Mouse (Mus musculus): Measurements from ENCODE around the gene Lor. TPM values are rescaled to one million over a fixed set of nuclear protein-coding genes. Genes with fewer than 3 reads are reported as not detected.

Gene Lor
- polyA plus RNA-seq, 1 experiment from 2014 or later = 0.69 TPM

- DNase-seq (ENCODE audit: low spot score) = peak; percentile 70
- H3K36me3 ChIP-seq (replicated peaks; ENCODE audit: control insufficient read depth, insufficient read depth, low read depth, low read length) = no peaks in the 10 kb centered on the region
- under 1% methylated on average over 44 of the region's 82 CpGs for WGBS
- H3K27me3 ChIP-seq (ENCODE audit: control insufficient read depth, insufficient read depth, low read length) = peaks cover 12% of the 10 kb centered on the region
- no peak overlapping the region for H3K27ac ChIP-seq (replicated peaks; ENCODE audit: low read depth, low read length)
- H3K9me3 ChIP-seq (replicated peaks; ENCODE audit: control insufficient read depth, low read length) = no peaks in the 10 kb centered on the region
- peak overlapping the region; percentile 69 for H3K4me3 ChIP-seq (ENCODE audit: low read depth, low read length)
- H3K9ac ChIP-seq (replicated peaks; ENCODE audit: low read length) = peak overlapping the region; percentile 64
- H3K4me1 ChIP-seq (ENCODE audit: control insufficient read depth, insufficient read depth, low read length) = no peaks in the 10 kb centered on the region
- ATAC-seq (replicated peaks; ENCODE audit: insufficient number of reproducible peaks, low FRiP score, low TSS enrichment, low read depth) = peak; percentile 72
- peak overlapping the region; percentile 96 for H3K4me2 ChIP-seq (ENCODE audit: low read depth, low read length)
These were observed 2.3 kb downstream of the Lor start for GRCm38 (mm10) chr3:92080462-92081284.

GRCm38 (mm10) chr3:92050382-92051054, 32.4 kb downstream of the Lor start:
- no peak for ATAC-seq (replicated peaks; ENCODE audit: insufficient number of reproducible peaks, low FRiP score, low TSS enrichment, low read depth)
- no peaks in the 10 kb centered on the region for H3K4me1 ChIP-seq (ENCODE audit: control insufficient read depth, insufficient read depth, low read length)
- H3K4me3 ChIP-seq (ENCODE audit: low read depth, low read length) = no peak overlapping the region
- no peak overlapping the region for H3K9ac ChIP-seq (replicated peaks; ENCODE audit: low read length)
- H3K9me3 ChIP-seq (replicated peaks; ENCODE audit: control insufficient read depth, low read length) = no peaks in the 10 kb centered on the region
- no peaks in the 10 kb centered on the region for H3K27me3 ChIP-seq (ENCODE audit: control insufficient read depth, insufficient read depth, low read length)
- WGBS = 51% methylated on average over 6 of the region's 6 CpGs
- no peak overlapping the region for H3K4me2 ChIP-seq (ENCODE audit: low read depth, low read length)
- H3K27ac ChIP-seq (replicated peaks; ENCODE audit: low read depth, low read length) = no peak overlapping the region
- DNase-seq (ENCODE audit: low spot score) = peak; percentile 67
- H3K36me3 ChIP-seq (replicated peaks; ENCODE audit: control insufficient read depth, insufficient read depth, low read depth, low read length) = no peaks in the 10 kb centered on the region

GRCm38 (mm10) chr3:92033892-92034291, 49.0 kb downstream of the Lor start:
- H3K4me1 ChIP-seq (ENCODE audit: control insufficient read depth, insufficient read depth, low read length) = no peaks in the 10 kb centered on the region
- H3K36me3 ChIP-seq (replicated peaks; ENCODE audit: control insufficient read depth, insufficient read depth, low read depth, low read length) = no peaks in the 10 kb centered on the region
- H3K9me3 ChIP-seq (replicated peaks; ENCODE audit: control insufficient read depth, low read length) = no peaks in the 10 kb centered on the region
- no peak overlapping the region for H3K9ac ChIP-seq (replicated peaks; ENCODE audit: low read length)
- H3K4me3 ChIP-seq (ENCODE audit: low read depth, low read length) = no peak overlapping the region
- DNase-seq (ENCODE audit: low spot score) (no peak), ATAC-seq (replicated peaks; ENCODE audit: insufficient number of reproducible peaks, low FRiP score, low TSS enrichment, low read depth) (no peak)
- H3K27me3 ChIP-seq (ENCODE audit: control insufficient read depth, insufficient read depth, low read length) = no peaks in the 10 kb centered on the region
- WGBS = 44% methylated on average over 1 of the region's 1 CpGs
- H3K4me2 ChIP-seq (ENCODE audit: low read depth, low read length) = no peak overlapping the region
- no peak overlapping the region for H3K27ac ChIP-seq (replicated peaks; ENCODE audit: low read depth, low read length)

GRCm38 (mm10) chr3:92033203-92033602, 49.7 kb downstream of the Lor start:
- no peak overlapping the region for H3K4me2 ChIP-seq (ENCODE audit: low read depth, low read length)
- WGBS = 51% methylated on average over 2 of the region's 2 CpGs
- H3K9ac ChIP-seq (replicated peaks; ENCODE audit: low read length) = no peak overlapping the region
- H3K27ac ChIP-seq (replicated peaks; ENCODE audit: low read depth, low read length) = no peak overlapping the region
- no peaks in the 10 kb centered on the region for H3K9me3 ChIP-seq (replicated peaks; ENCODE audit: control insufficient read depth, low read length)
- H3K4me1 ChIP-seq (ENCODE audit: control insufficient read depth, insufficient read depth, low read length) = no peaks in the 10 kb centered on the region
- no peak for ATAC-seq (replicated peaks; ENCODE audit: insufficient number of reproducible peaks, low FRiP score, low TSS enrichment, low read depth)
- H3K27me3 ChIP-seq (ENCODE audit: control insufficient read depth, insufficient read depth, low read length) = no peaks in the 10 kb centered on the region
- no peak for DNase-seq (ENCODE audit: low spot score)
- no peak overlapping the region for H3K4me3 ChIP-seq (ENCODE audit: low read depth, low read length)
- no peaks in the 10 kb centered on the region for H3K36me3 ChIP-seq (replicated peaks; ENCODE audit: control insufficient read depth, insufficient read depth, low read depth, low read length)

Small RNA genes lying within 50 kb of the gene (microRNA-seq; reads per million reads assigned to microRNA genes)
- not detected for gene Gm25145 (ENCODE audit: borderline number of aligned reads)

Other genes starting within 250 kb of the Lor start
- gene Pglyrp3, start 68.6 kb downstream of the Lor start, polyA plus RNA-seq (2014; fragmentation: Nextera tagmentation; extraction: Ambion mirVana) = not detected in 2 replicates
- gene Prr9, start 40.8 kb upstream of the Lor start, polyA plus RNA-seq (2014; fragmentation: Nextera tagmentation; extraction: Ambion mirVana) = not detected in 2 replicates
- gene Lelp1, start 59.6 kb upstream of the Lor start, polyA plus RNA-seq (2014; fragmentation: Nextera tagmentation; extraction: Ambion mirVana) = not detected in 2 replicates
- gene Sprr2a1, start 132.7 kb upstream of the Lor start, polyA plus RNA-seq (2014; fragmentation: Nextera tagmentation; extraction: Ambion mirVana) = not detected in 2 replicates
- gene Sprr2a2, start 132.8 kb upstream of the Lor start, polyA plus RNA-seq (2014; fragmentation: Nextera tagmentation; extraction: Ambion mirVana) = not detected in 2 replicates
- not detected in 2 replicates for gene Sprr2a3, start 202.3 kb upstream of the Lor start, polyA plus RNA-seq (2014; fragmentation: Nextera tagmentation; extraction: Ambion mirVana)
- gene Sprr2b, start 233.5 kb upstream of the Lor start, polyA plus RNA-seq (2014; fragmentation: Nextera tagmentation; extraction: Ambion mirVana) = not detected in 2 replicates